Mouse (Mus musculus): ENCODE results near the gene Gcsh. TPM values are rescaled to one million over a fixed set of nuclear protein-coding genes. Genes with fewer than 3 reads are reported as not detected.

Gcsh gene
- total RNA-seq (2015; ENCODE audit: low replicate concordance) (2.2 and 2.5 TPM in 2 replicates), total RNA-seq (2017; ENCODE audit: low replicate concordance) (4.6 and 4.9 TPM in 2 replicates)

DNA sequence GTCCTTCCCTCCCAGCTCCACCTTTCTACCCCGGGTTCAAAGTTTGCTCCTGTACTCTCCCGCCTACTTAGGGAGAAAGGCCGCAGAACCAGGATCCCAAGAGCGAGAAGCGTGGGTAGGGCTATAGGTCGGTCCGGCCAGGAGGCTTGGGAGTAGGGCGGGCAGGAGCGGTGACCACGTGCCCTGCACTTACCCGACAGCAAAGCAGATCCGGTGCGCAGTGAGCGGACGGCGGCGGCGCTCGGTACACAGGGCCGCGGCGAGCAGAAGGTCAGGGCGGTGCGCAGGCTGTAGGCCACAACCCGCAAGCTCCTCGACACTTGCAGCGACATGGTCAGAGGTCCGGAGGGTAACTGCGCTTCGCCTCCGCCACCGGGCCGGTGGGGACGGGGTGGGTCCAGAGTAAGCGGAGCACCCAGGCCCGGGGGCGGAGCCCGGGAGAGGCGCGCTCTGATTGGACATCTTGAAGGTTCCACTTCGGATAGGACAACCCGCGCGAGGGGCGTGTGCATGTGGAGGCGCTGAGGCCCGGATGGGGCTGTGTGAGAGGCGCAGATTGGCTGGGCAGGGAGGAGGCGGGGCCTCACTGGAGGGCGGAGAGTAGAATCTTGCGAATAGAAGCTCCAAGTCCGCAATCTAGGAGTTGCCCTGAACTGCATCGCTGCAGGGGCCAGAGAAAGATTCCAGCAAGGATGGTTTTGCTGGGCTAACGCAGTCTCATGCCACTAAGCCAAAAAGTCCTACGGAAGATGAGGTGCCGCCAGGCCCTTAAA is at the start of gene Gcsh:
Gene Gcsh (minus strand): TSS at position 443 of the 773 bp plus-strand sequence.
- peak; percentile 99 for ATAC-seq (replicated peaks; ENCODE audit: low FRiP score, poor library complexity, severe bottlenecking)

- no peak for ATAC-seq (replicated peaks; ENCODE audit: low FRiP score, poor library complexity, severe bottlenecking)
Observed at GRCm38 (mm10) chr8:117039843-117040242, 46.5 kb upstream of the Gcsh start.

GRCm38 (mm10) chr8:117037374-117037935 is 44.1 kb upstream of the Gcsh start:
- no peak for ATAC-seq (replicated peaks; ENCODE audit: low FRiP score, poor library complexity, severe bottlenecking)

- no peak for ATAC-seq (replicated peaks; ENCODE audit: low FRiP score, poor library complexity, severe bottlenecking)
Observed at GRCm38 (mm10) chr8:117033393-117033792, 40.1 kb upstream of the Gcsh start.

GRCm38 (mm10) chr8:117032609-117033008 is 39.3 kb upstream of the Gcsh start:
- no peak for ATAC-seq (replicated peaks; ENCODE audit: low FRiP score, poor library complexity, severe bottlenecking)

DNA sequence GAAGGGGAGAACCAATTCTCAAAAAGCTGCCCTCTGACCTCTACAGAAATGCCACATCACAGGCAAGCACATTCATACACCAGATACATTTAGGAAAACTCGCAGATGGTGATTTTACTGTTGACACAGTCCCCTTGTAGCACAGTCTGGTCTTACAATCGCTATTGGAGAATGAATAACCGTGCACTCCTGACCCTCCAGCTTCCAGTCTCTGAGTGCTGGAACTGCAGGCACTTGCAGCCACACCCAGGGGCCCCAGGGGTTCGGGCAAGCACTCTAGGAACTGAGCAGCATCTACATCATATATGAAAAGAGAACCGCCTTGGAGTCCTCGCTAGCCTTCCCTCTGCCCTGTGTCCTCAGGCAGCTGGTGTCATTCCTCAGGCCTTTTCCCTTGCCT is 38.1 kb upstream of the Gcsh start:
- ATAC-seq (replicated peaks; ENCODE audit: low FRiP score, poor library complexity, severe bottlenecking) = no peak

DNA sequence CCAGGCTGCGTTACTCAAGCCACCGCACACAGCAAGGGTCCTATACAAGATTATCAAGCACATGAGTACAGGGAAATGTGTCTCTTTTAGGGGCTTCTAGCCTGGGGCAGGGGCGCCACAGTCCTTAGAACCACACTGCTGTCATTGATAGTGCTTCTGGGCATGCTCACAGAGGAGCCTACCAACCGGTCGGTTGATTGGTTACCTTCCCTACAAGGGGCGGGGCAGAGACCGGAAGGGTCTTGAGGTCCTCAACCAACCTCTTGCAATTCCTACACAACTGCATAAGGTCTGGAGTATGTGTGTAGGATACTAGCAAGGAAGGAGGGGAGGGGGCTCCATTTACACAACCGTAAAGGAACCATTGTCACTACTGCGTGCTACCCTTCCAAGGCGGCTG is 35.3 kb upstream of the Gcsh start:
- no peak for ATAC-seq (replicated peaks; ENCODE audit: low FRiP score, poor library complexity, severe bottlenecking)

DNA sequence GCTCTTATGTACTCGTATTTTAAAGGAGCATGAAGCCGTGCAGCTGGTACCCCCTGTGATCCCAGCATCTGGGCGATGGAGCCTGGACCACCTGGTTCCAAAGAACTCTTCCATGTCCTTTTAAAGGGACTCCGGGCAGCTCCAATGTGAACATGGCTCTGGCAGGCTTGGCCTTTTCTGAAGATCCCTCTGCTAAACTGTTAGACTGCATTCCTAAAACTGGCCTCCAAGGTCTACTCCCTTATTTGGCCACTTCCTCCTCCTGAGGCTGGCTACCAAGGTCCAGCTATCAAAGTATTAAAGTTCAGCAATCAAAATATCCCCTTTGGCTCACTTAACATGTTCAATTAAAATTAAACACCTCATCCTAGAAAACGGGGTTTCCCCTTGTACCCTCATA is 34.3 kb upstream of the Gcsh start:
- no peak for ATAC-seq (replicated peaks; ENCODE audit: low FRiP score, poor library complexity, severe bottlenecking)

- no peak for ATAC-seq (replicated peaks; ENCODE audit: low FRiP score, poor library complexity, severe bottlenecking)
Observed at GRCm38 (mm10) chr8:117022297-117022993, 29.1 kb upstream of the Gcsh start.

- no peak for ATAC-seq (replicated peaks; ENCODE audit: low FRiP score, poor library complexity, severe bottlenecking)
Observed at GRCm38 (mm10) chr8:117019323-117020275, 26.3 kb upstream of the Gcsh start.

DNA sequence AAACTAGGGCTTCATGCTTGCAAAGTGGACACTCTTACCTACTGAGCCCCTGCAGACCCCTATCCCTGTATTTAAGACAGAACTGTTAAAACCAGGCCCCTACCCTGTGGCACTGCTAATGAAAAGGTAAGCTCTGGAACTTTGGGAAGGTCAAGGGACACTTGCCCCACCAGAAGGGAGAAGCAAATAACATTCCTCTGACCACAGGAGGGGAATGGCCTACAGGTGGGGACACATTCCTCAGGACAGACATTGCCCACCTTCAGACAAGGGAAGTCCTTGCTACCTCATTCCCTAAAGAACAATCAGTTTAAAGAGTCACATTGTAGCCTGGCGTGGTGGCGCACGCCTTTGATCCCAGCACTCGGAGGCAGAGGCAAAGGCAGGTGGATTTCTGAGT is 24.6 kb upstream of the Gcsh start:
- no peak for ATAC-seq (replicated peaks; ENCODE audit: low FRiP score, poor library complexity, severe bottlenecking)

GRCm38 (mm10) chr8:117017006-117017405 is 23.7 kb upstream of the Gcsh start:
- no peak for ATAC-seq (replicated peaks; ENCODE audit: low FRiP score, poor library complexity, severe bottlenecking)

GRCm38 (mm10) chr8:117015670-117016069 is 22.3 kb upstream of the Gcsh start:
- ATAC-seq (replicated peaks; ENCODE audit: low FRiP score, poor library complexity, severe bottlenecking) = no peak

DNA sequence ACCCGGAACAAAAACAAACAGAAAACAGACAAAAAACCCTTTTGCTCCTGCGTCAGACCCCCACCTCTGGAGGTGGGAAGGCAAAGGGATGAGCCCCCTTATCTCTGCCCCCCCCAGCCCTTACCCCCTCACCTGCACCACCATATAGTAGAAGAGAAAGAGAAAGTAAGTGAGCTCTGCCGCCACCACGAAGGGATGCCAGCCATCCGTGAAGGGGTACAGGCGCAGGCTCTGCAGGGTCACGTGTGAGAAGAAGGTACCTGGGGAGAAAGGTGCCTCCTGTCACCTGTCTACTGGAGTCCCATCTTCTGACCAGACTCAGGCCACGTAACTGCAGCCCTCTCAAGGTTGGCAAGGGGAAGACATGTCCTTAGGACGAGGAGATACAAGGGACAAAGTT is 18.0 kb upstream of the Gcsh start:
- no peak for ATAC-seq (replicated peaks; ENCODE audit: low FRiP score, poor library complexity, severe bottlenecking)

DNA sequence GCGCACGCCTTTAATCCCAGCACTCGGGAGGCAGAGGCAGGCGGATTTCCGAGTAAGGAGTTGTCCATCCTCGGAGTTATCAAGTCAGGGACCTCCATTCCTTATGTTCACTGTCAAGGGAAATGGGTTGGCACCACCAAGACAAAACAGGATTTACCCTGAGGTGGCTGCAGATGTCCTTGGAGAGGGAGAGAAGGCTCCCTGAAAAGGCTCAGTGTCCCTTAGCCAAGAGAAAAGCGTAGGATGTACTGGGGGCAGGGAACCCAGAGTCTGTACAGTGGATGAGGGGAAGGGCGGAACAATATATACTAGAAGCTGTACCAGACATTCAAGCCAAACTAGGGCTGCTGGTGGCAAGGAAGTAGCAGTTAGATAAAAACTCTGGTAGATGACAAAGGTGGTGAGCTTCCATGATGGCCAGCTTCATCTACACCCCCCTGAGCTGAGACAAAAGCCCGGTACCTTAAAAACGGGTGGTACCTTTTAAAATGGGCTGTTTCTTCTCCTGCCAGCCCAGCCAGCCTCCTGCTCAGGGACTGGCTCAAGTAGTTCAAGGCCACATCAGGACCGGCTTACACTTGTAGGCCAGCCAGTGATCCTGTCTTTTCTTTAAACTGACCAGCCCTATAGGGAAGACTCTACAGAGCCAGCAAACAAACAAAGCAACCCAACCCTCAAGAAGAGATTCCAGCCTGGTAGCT is 829 bp upstream of the Gcsh start:
- ATAC-seq (replicated peaks; ENCODE audit: low FRiP score, poor library complexity, severe bottlenecking) = no peak

DNA sequence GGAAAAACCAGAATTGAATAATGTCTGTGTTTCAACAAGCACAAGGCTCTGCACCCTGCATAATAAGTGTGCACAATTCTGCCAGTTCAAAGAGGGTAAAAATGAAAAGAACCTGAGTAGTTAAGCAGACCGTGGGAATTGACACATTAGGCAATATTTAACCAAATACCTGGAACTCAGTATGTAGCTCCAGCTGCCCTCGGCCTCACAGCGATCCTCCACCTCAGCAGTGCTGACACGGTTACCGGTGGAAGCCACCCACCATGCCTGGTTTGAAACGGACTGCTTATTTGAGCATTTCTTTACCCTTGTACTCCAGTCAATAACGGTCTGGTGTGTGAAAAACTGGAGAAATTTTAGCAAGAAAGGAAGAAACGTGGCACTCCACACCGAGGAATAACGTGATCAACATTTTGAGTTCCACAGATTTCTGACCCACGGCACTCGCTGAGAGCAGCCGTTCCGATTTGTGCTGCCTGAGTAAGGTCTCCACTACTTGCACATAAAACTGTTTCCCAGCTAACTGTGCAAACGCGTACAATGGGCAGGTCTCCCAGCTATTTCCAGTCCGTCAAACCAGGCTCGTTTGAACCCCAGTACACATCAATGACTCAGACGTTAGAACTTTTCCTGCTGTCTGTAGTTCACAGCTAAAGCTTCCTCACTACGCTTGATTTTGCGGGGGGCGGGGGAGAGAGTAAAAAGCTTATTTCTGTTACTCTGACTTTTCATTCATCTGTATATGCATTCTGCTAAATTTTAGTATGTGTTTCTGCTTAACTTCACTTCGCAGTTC is 963 bp downstream of the Gcsh start:
- ATAC-seq (replicated peaks; ENCODE audit: low FRiP score, poor library complexity, severe bottlenecking) = no peak

GRCm38 (mm10) chr8:116991241-116991640 is 2.1 kb downstream of the Gcsh start:
- ATAC-seq (replicated peaks; ENCODE audit: low FRiP score, poor library complexity, severe bottlenecking) = no peak

- no peak for ATAC-seq (replicated peaks; ENCODE audit: low FRiP score, poor library complexity, severe bottlenecking)
Observed at GRCm38 (mm10) chr8:116989842-116990241, 3.5 kb downstream of the Gcsh start.

Measured in erythroid progenitor cell, adult 5-6 weeks (primary cell).